Mouse (Mus musculus) ES-E14 (cell line): ENCODE data around the gene D430042O09Rik.

Source experiments
- CHD2 ChIP-seq: IDR thresholded peaks from 2 replicates; pipeline ENCODE4 v1.6.1; 2014; ENCODE audit warnings: mild to moderate bottlenecking, low read depth, low read length, inconsistent platforms
- HCFC1 ChIP-seq: IDR thresholded peaks from 2 replicates; pipeline ENCODE4 v1.6.1; 2012; ENCODE audit warnings: low read length, inconsistent platforms, borderline replicate concordance; ENCODE audit not compliant: insufficient read depth
- ZC3H11A ChIP-seq: IDR thresholded peaks from 2 replicates; pipeline ENCODE4 v1.6.1; 2012; ENCODE audit warnings: low read depth, mild to moderate bottlenecking, inconsistent platforms, low read length, borderline replicate concordance
- ZNF384 ChIP-seq: IDR thresholded peaks from 2 replicates; pipeline ENCODE4 v1.6.1; 2012; ENCODE audit warnings: low read depth, low read length, inconsistent platforms

DNA sequence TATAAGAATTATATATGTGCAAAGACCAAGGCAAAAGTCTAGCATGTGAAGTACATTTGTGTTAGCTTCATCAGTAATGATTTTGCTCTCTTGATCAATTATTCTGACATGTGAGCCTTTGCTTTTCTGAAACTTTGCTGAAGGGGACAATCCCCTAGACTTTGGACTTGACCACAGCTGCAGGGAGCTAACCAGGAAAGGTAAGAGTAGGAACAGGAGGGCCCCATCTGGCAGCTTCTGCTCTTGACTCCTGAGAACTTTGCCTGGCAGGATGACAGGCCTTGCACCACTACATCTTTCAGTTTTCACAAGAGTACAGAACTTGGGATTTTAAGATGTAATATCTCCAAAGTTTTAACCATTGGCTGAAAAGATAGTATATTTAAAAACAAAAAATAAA, 9.9 kb downstream of the D430042O09Rik start:
- TF ChIP-seq CHD2 (no peak), ZNF384 (no peak), ZC3H11A (no peak), HCFC1 (no peak)
